Mouse (Mus musculus) brown adipose tissue, adult 24 weeks (tissue): ENCODE data around the gene Rinl. TPM values are rescaled to one million over a fixed set of nuclear protein-coding genes. Genes with fewer than 3 reads are reported as not detected.

Experiments
- H3K27ac ChIP-seq: fragments of 200-500 bp; replicated peaks from 2 replicates; pipeline ENCODE4 v1.5.1; 2012; ENCODE audit warnings: low read depth, mild to moderate bottlenecking, low read length
- H3K4me1 ChIP-seq: fragments of 200-500 bp; 2 replicates; pipeline ENCODE4 v1.6.1; 2012; ENCODE audit warnings: low read length, mixed read lengths; ENCODE audit not compliant: control insufficient read depth, insufficient read depth, insufficient read length
- H3K4me3 ChIP-seq: fragments of 200-500 bp; 2 replicates; pipeline ENCODE4 v1.5.1; 2012; ENCODE audit warnings: low read depth, mild to moderate bottlenecking, low read length, moderate library complexity; ENCODE audit not compliant: insufficient read depth
- polyA plus RNA-seq: library from polyadenylated mRNA; stranded (reverse); fragments of >200 nt; gene quantifications from 2 replicates; pipeline ENCODE4 v1.2.4, GENCODE M21; 2012; ENCODE audit not compliant: missing spikeins, insufficient read depth, insufficient read length

The Rinl gene
- polyA plus RNA-seq, 1 experiment = 2.5 TPM

DNA sequence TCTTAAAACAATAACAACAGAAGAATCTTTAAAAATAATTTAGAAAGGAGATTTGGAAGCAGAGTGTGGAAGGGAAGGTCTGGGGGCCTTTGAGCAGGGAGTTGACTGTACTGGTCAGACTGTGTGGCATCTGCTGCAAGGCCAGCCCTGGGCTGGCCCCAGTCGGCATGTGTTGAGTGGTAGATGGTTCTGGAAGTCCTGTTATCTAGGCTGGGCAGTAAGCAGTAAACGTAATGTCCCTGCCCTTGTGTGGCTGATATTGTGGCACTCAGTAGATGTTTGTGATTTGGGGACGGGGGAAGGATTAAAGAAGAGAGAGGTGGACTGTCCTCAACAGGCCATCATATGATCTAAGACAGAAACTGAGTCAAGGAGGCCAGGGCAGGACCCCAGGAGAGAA lies 18.5 kb upstream of the Rinl start:
- Histone ChIP-seq H3K27ac (no peak overlapping the region), H3K4me3 (no peak overlapping the region), H3K4me1 (peaks cover 4% of the 10 kb centered on the region)

DNA sequence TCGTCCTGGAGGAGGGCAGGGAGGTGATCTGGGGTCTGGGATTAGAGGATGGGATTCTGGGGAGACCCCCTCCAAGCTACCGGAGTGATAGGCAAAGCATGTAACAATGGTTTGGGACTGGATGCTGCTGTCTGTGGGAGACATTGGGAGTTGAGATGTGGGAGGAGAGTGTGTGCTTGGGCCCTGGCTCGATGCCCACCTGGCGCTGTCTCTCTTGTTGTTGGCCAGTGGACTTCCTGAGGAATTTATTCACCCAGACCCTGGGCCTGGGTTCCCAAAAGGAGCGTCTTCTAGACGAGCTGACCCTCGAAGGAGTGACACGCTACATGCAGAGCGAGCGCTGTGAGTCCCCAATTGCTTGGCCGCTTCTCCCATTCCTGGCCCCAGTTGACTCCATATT lies 16.9 kb upstream of the Rinl start:
- H3K4me1 ChIP-seq = no peaks in the 10 kb centered on the region
- no peak overlapping the region for H3K27ac ChIP-seq
- no peak overlapping the region for H3K4me3 ChIP-seq

DNA sequence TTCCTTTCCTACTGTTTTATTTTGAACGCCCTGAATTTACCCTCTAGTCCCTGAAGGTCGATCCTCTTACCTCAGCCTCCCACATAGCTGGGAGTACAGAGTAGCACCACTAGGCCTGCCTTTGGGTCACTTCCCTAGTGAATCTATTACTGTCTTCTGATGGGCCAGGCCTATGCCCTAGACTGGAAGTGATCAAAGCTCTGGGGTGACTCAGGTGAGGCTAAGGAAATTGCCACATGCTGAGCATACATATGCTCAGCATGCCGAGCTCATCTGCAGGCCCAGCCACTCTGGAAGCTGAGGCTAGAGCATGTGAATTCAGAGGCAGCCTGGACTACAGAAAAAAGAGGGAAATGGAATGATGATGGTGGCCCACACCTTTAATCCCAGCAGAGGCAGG lies 15.6 kb upstream of the Rinl start:
- no peak overlapping the region for H3K27ac ChIP-seq
- no peaks in the 10 kb centered on the region for H3K4me1 ChIP-seq
- H3K4me3 ChIP-seq = no peak overlapping the region

DNA sequence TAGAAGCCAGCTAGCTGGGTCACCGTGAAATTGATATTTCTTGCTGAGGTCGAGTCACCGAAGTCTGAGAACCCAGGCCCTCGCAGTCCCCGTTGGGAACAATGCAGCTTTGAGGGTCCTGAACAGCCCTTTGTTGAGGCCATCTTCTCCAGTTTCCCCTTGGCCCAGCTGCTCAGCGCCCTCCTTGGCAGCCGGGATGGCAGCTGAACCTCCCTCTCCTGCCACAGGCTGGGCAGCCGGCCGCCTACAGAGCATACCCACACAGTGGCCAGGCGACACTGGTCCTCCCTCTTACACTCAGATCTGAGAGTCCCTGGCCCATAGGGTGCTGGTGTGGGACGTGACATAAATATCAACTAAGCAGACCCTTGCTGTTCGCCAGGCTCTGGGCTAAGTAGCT lies 14.6 kb upstream of the Rinl start:
- no peak overlapping the region for H3K27ac ChIP-seq
- 0 out of 2 replicates have a peak, but pooled peaks cover 2% of the 10 kb centered on the region for H3K4me1 ChIP-seq
- H3K4me3 ChIP-seq = no peak overlapping the region

DNA sequence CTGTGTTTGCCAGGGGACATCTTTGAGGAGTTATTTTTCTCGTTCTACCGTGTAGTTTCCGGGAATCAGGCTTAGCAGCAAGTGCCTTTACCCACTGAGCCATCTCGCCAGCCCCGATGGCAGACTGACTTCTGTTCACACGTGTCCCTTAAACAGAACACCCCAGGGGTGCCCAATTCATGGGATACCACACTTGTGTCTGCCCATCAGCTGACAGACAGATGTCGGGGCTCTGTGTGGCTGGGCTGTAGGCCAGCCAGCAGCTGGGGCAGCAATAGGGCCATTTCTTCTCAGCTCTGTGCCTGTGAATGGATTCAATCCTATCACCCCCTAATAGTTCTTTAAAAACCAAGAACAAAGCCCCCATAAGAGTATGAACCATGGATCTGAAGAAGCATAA lies 13.6 kb upstream of the Rinl start:
- H3K4me3 ChIP-seq = no peak overlapping the region
- H3K27ac ChIP-seq = no peak overlapping the region
- 0 out of 2 replicates have a peak, but pooled peaks cover 2% of the 10 kb centered on the region for H3K4me1 ChIP-seq

DNA sequence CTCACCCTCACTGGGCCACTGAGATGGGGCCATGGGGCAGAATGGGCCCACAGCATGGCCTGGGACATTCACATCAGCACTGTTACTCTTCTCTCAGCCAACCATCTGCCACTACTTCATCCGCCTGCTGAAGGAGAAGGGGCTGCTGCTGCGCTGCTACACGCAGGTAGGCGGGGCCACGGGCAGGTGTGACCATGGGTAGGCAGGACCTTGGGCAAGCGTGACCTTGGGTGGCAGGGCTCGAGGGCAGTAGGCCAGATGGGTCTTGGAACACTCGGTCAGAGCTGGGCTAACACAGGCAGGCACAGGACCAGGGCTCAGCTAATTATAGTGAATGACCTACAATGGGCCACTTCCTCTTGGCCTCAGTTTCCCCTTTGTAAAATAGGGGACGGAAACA lies 9.9 kb upstream of the Rinl start:
- no peak overlapping the region for H3K27ac ChIP-seq
- H3K4me1 ChIP-seq = 0 out of 2 replicates have a peak, but pooled peaks cover 2% of the 10 kb centered on the region
- no peak overlapping the region for H3K4me3 ChIP-seq

DNA sequence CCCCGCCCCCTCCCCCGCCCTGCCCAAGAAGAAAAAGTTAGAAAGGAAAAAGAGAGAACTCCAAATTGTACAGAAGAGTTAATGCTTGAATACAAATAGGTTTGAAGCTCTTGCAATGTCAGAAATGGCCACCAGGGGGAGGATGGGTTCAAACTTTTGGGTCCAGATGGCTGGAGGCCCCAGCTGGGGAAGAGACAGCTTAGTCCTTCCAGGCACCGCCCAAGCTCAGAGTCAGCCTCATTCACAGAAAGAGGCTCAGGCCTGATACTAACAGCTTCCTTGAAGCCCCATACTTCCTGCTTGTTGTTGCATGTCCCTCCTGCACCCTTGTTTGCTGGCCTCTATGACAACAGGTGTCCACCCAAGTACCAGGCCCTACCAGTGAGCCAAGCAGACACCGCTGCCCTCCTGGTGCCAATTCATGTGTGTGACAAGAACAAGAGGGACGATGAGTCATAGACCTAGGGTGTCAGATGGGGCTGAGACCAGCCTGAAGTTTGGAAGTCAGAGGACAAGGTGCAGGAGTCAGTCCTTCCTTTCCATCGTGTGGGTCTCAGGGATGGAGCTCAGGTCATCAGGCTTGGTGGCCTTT lies 8.6 kb upstream of the Rinl start:
- peak overlapping the region; percentile 6; the same call in 1 of the 2 replicates for H3K27ac ChIP-seq

DNA sequence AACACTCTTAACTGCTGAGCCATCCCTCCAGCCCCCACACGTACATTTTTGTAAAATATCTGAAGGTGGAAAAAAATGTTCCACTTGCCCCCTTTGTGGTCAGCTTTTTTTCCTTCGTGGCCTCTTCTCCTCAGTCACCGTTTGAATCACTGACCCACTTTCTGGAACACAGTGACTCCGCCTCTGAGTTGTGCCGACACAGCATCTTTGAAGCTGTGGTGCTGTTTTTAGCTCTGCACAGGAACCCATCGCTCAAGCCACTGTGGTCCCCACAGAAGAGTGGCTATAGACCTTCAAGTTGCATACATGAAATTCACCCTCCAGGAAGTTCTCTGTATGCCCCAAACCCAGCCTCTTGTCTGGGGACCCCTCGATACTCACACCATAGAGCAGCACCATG lies 7.9 kb upstream of the Rinl start:
- Histone ChIP-seq H3K4me1 (0 out of 2 replicates have a peak, but pooled peaks cover 2% of the 10 kb centered on the region), H3K27ac (no peak overlapping the region), H3K4me3 (no peak overlapping the region)

More for the DNA sequence above, 8.6 kb upstream of the Rinl start:
- Histone ChIP-seq H3K4me1 (0 out of 2 replicates have a peak, but pooled peaks cover 2% of the 10 kb centered on the region), H3K4me3 (no peak overlapping the region)

DNA sequence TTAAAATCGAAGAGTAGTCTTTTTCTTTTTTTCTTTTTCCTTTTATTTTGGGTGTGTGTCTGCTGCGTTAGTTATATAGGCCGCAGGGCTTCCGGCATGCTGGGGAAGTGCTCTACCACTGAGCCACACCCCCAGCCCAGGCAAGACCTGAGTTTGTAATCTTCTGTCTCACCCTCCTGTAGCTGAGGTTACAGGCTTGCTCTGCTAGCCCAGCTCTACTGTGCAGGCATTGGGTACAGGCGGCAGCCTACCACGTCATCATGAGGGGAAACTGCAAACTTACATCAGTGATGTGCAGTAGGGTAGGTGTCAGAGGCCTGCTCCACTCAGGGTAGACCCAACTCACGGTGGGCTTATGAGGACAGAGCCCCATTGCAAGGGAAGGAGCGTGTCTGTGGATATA lies 7.5 kb upstream of the Rinl start:
- Histone ChIP-seq H3K4me1 (0 out of 2 replicates have a peak, but pooled peaks cover 3% of the 10 kb centered on the region), H3K27ac (no peak overlapping the region), H3K4me3 (no peak overlapping the region)

DNA sequence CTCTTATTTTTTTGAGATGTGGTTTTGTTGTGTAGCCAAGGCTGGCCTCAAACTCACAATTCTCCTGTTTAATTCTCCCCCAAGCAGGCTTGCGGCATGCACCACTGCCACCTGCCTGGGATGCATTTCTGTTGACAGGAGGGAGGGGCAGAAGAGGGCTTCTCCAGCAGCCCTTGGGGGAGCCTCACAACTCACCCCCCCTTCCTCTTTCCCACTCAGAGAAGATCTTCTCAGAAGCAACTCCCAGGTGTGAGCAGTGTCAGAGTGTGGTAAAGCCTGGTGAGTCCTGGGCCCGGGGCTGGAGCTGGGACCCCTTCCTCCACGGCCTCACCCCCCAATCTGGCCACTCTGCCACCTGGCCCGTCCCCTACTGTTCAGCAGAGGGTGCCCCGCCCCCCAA lies 3.6 kb upstream of the Rinl start:
- Histone ChIP-seq H3K4me3 (no peak overlapping the region), H3K27ac (no peak overlapping the region), H3K4me1 (0 out of 2 replicates have a peak, but pooled peaks cover 5% of the 10 kb centered on the region)

DNA sequence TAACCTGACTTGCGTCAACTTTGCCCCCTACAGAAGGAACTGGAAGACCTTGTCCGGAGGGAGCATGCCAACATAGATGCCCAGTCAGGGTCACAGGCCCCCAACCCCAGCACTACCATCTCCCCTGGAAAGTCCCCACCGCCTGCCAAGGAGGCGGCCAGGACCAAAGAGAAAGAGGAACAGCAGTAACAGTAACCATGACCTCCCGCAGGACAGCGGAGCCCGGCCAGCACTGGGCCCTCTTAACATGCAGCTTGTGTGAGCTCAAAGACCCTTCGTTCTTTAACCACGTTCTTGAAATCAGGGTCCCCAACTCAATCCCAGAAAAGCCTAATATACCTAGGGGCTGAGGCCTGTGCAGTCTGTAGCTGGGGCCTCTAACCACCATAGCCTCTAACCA lies 885 bp upstream of the Rinl start:
- no peak overlapping the region for H3K4me3 ChIP-seq
- no peak overlapping the region for H3K27ac ChIP-seq
- H3K4me1 ChIP-seq = 0 out of 2 replicates have a peak, but pooled peaks cover 5% of the 10 kb centered on the region

DNA sequence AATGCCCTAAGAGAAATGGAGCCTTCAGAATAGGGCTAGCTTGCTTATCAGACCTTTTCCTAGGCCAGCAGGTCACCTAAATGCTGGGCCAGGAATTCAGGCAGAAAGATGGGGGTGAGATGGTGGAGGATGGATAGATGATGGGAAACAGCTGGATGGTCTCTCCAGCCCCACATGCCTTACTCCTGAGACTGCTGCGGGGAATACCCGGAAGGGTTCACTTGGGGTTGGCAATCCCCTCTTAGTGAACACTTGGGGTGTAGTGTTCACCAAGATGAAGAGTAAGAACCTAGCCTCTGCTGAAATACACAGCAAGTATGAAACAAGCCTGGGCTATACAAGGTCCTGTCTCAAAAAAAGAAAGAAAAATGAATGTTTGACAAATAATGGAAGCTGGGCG lies 466 bp downstream of the Rinl start:
- no peak overlapping the region for H3K4me3 ChIP-seq
- no peak overlapping the region; the same call in 1 of the 2 replicates for H3K27ac ChIP-seq
- 0 out of 2 replicates have a peak, but pooled peaks cover 5% of the 10 kb centered on the region for H3K4me1 ChIP-seq

DNA sequence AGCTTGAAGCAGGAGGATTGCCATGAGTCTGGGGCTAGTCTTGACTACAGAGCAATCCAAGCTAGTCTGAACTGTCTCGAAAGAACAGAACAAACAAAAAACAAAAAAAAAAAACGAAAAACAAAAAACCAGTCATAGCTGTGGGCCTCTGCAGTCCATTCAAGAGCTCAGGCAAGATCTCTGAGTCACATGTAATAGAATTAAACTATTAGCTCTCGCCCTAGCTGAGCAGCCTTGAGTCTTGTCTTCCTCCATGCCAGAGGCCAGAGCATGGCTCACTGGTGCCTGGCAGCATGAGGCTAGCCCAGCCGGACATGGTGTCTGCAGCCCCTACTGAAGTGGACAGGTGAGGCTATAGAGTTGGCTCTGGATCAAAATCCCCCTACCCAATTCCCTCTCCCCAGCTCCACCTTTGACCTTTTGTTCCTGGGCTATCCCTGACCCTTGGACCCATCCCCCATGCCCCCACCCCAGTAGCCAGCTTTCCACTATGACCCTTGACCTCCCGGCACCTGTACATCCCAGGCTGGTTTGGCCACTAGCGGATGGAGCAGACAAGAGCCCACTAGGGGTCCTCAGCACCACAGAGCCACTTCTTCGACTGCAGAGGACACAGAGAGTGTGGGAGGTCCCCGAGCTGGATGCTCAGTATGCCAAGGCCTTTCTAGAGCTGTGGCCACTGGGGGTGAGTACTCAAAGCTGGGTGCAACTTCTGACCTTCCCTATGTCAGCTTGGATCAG lies 1.5 kb downstream of the Rinl start:
- H3K4me1 ChIP-seq = 0 out of 2 replicates have a peak, but pooled peaks cover 5% of the 10 kb centered on the region
- no peak overlapping the region for H3K27ac ChIP-seq
- H3K4me3 ChIP-seq = no peak overlapping the region

DNA sequence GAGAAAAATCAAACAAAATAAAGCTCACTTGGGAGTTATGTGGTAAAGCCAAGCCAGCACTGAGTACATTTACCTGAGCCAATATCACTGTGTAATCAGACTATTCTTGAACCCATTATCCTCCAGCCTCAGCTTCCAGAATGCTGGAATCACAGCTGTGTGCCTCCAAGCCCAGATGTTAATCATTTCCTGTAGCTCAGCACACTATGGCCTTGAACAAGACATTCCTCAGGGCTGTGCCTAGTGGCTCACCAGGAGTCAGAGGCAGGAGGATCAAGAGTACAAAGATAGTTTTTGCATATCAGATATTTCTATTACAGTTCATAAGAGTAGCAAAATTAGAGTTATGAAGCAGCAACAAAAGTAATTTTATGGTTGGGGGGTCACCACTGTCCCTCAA lies 2.9 kb downstream of the Rinl start:
- no peak overlapping the region for H3K27ac ChIP-seq
- H3K4me1 ChIP-seq = peaks cover 5% of the 10 kb centered on the region; the same call in 1 of the 2 replicates

DNA sequence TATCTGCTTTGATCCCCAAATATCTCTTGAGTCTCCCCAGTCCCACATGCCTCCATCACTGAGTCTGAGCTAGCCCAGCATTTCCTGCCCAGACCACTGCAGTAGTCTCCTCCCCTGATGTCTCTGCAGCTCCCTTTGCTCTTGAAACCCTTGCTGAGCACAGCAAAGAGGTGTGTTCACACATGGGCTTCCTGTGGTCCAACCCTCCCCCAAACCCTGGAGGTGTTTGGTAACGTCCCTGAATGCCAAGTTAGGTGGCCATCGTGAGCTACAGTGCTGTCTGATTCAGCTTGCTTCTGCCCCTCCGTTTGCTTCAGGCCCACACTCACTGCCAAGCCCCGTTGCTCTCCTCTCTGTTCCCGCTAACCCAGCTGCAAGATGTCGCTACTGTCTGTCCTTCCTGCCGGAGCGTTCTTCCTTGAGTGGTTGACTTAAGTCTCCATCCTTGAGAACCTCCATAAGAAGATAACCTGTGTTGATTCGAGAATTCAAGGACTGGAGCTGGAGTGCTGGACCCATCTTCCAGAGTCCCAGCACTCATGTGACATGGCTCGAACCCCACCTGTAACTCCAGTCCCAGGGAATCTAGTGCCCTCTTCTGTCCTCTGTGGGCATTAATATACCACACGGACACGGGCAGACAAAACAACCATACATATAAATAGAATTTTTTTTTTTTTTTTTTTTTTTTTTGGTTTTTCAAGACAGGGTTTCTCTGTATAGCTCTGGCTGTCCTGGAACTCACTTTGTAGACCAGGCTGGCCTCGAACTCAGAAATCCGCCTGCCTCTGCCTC lies 3.8 kb downstream of the Rinl start:
- H3K4me1 ChIP-seq = peaks cover 5% of the 10 kb centered on the region; the same call in 1 of the 2 replicates
- H3K4me3 ChIP-seq = no peak overlapping the region
- no peak overlapping the region for H3K27ac ChIP-seq

More for the DNA sequence above, 2.9 kb downstream of the Rinl start:
- H3K4me3 ChIP-seq = no peak overlapping the region
